Mouse (Mus musculus): ENCODE data around the gene 1700017D01Rik. TPM values are rescaled to one million over a fixed set of nuclear protein-coding genes. Genes with fewer than 3 reads are reported as not detected.

Gene 1700017D01Rik
- polyA plus RNA-seq, 1 experiment from 2014 or later, result not detected

- Histone ChIP-seq H3K36me3 (ENCODE audit: insufficient read depth, low read length) (no peaks in the 10 kb centered on the region), H3K4me2 (replicated peaks; ENCODE audit: low read depth, low read length) (no peak overlapping the region), H3K4me3 (ENCODE audit: low read depth, low read length) (no peak overlapping the region), H3K4me1 (ENCODE audit: insufficient read depth, low read depth, low read length) (no peaks in the 10 kb centered on the region), H3K27me3 (replicated peaks; ENCODE audit: insufficient read depth, low read length) (no peaks in the 10 kb centered on the region), H3K27ac (ENCODE audit: low read length) (no peak overlapping the region), H3K9me3 (ENCODE audit: low read length) (no peaks in the 10 kb centered on the region), H3K9ac (replicated peaks; ENCODE audit: low read depth) (no peak overlapping the region)
- TF ChIP-seq EP300 (IDR thresholded peaks at IDR 0.05) (no peak), CTCF (IDR thresholded peaks at IDR 0.05) (no peak)
- DNase-seq (ENCODE audit: low spot score) (no peak), ATAC-seq (no peak)
- WGBS, result 47% methylated on average over 2 of the region's 2 CpGs
Observed at GRCm38 (mm10) chr19:11050286-11050685, 80.4 kb downstream of the 1700017D01Rik start.

DNA sequence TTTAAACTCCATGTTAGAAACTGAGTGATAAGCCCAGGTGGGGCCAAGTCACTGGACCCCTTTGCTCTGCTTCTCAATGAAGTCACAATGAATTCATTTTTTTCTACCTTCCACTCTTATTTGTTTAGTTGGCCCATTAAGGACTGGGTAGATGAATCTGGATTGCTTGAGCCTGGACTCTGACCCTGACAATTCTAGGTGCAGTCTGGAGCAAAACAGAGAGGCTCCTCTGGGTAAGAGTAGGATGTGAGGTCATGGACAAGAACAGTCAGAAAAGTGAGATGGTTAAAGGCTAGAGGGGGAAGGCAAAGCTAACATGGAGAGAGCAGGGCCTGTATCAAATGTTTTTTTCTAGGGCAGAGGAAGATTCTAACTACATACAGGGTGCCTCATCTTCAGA lies 81.2 kb downstream of the 1700017D01Rik start:
- Histone ChIP-seq H3K27me3 (replicated peaks; ENCODE audit: insufficient read depth, low read length) (no peaks in the 10 kb centered on the region), H3K36me3 (ENCODE audit: insufficient read depth, low read length) (no peaks in the 10 kb centered on the region), H3K9ac (replicated peaks; ENCODE audit: low read depth) (no peak overlapping the region), H3K27ac (ENCODE audit: low read length) (no peak overlapping the region), H3K4me1 (ENCODE audit: insufficient read depth, low read depth, low read length) (no peaks in the 10 kb centered on the region), H3K4me2 (replicated peaks; ENCODE audit: low read depth, low read length) (no peak overlapping the region), H3K4me3 (ENCODE audit: low read depth, low read length) (no peak overlapping the region), H3K9me3 (ENCODE audit: low read length) (no peaks in the 10 kb centered on the region)
- TF ChIP-seq CTCF (IDR thresholded peaks at IDR 0.05) (no peak), EP300 (IDR thresholded peaks at IDR 0.05) (no peak)
- no peak for ATAC-seq
- peak; percentile 2 for DNase-seq (ENCODE audit: low spot score)

DNA sequence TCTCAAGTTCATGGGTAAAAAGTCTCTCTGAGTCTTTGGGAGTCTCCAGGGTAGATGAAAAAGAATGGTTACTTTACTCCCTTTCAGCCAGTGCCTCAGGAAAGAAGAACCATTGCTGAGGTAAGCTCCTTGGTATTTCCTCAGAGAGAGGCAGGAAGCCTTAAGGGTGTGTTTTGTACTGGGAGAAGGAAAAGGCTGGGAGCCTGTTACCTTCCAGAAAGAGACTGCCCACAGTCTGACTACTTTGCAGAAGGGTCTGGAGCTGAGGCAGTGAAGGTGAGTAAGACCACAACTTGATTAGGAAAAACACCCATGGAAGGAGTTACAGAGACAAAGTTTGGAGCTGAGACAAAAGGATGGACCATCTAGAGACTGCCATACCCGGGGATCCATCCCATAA lies 82.2 kb downstream of the 1700017D01Rik start:
- Histone ChIP-seq H3K9me3 (ENCODE audit: low read length) (no peaks in the 10 kb centered on the region), H3K4me1 (ENCODE audit: insufficient read depth, low read depth, low read length) (no peaks in the 10 kb centered on the region), H3K4me3 (ENCODE audit: low read depth, low read length) (no peak overlapping the region), H3K4me2 (replicated peaks; ENCODE audit: low read depth, low read length) (no peak overlapping the region), H3K9ac (replicated peaks; ENCODE audit: low read depth) (no peak overlapping the region), H3K27ac (ENCODE audit: low read length) (no peak overlapping the region), H3K36me3 (ENCODE audit: insufficient read depth, low read length) (no peaks in the 10 kb centered on the region), H3K27me3 (replicated peaks; ENCODE audit: insufficient read depth, low read length) (no peaks in the 10 kb centered on the region)
- DNase-seq (ENCODE audit: low spot score) (peak; percentile 4), ATAC-seq (no peak)
- TF ChIP-seq EP300 (IDR thresholded peaks at IDR 0.05), result no peak
- no peak for TF ChIP-seq CTCF (IDR thresholded peaks at IDR 0.05)
- 60% methylated on average over 1 of the region's 1 CpGs for WGBS

GRCm38 (mm10) chr19:11048009-11048408 lies 82.7 kb downstream of the 1700017D01Rik start:
- no peaks in the 10 kb centered on the region for H3K36me3 ChIP-seq (ENCODE audit: insufficient read depth, low read length)
- ATAC-seq, result no peak
- 72% methylated on average over 6 of the region's 6 CpGs for WGBS
- DNase-seq (ENCODE audit: low spot score), result no peak
- no peak overlapping the region for H3K4me3 ChIP-seq (ENCODE audit: low read depth, low read length)
- H3K9me3 ChIP-seq (ENCODE audit: low read length), result no peaks in the 10 kb centered on the region
- H3K27me3 ChIP-seq (replicated peaks; ENCODE audit: insufficient read depth, low read length), result no peaks in the 10 kb centered on the region
- no peak for TF ChIP-seq EP300 (IDR thresholded peaks at IDR 0.05)
- no peak for TF ChIP-seq CTCF (IDR thresholded peaks at IDR 0.05)
- H3K9ac ChIP-seq (replicated peaks; ENCODE audit: low read depth), result no peak overlapping the region
- no peak overlapping the region for H3K27ac ChIP-seq (ENCODE audit: low read length)
- no peak overlapping the region for H3K4me2 ChIP-seq (replicated peaks; ENCODE audit: low read depth, low read length)
- H3K4me1 ChIP-seq (ENCODE audit: insufficient read depth, low read depth, low read length), result no peaks in the 10 kb centered on the region

Other genes with a start within 250 kb of the 1700017D01Rik start
- 143 and 155 TPM in 2 replicates for gene Tmem109, start 248.9 kb downstream of the 1700017D01Rik start, polyA plus RNA-seq (2015; fragmentation: Nextera tagmentation; extraction: Ambion mirVana)
- gene Prpf19, start 235.6 kb downstream of the 1700017D01Rik start, polyA plus RNA-seq (2015; fragmentation: Nextera tagmentation; extraction: Ambion mirVana), result 18.8 and 22.4 TPM in 2 replicates
- not detected in 2 replicates for gene Zp1, start 210.2 kb downstream of the 1700017D01Rik start, polyA plus RNA-seq (2015; fragmentation: Nextera tagmentation; extraction: Ambion mirVana)
- gene Ptgdr2, start 193.7 kb downstream of the 1700017D01Rik start, polyA plus RNA-seq (2015; fragmentation: Nextera tagmentation; extraction: Ambion mirVana), result 0.36 and 0.45 TPM in 2 replicates
- gene Ccdc86, start 181.6 kb downstream of the 1700017D01Rik start, polyA plus RNA-seq (2015; fragmentation: Nextera tagmentation; extraction: Ambion mirVana), result 13.5 and 14.7 TPM in 2 replicates
- not detected in 2 replicates for gene Ms4a10, start 156.2 kb downstream of the 1700017D01Rik start, polyA plus RNA-seq (2015; fragmentation: Nextera tagmentation; extraction: Ambion mirVana)
- 0.15 and 0.37 TPM in 2 replicates for gene Ms4a15, start 137.6 kb downstream of the 1700017D01Rik start, polyA plus RNA-seq (2015; fragmentation: Nextera tagmentation; extraction: Ambion mirVana)
- not detected in 2 replicates for gene Ms4a18, start 112.8 kb downstream of the 1700017D01Rik start, polyA plus RNA-seq (2015; fragmentation: Nextera tagmentation; extraction: Ambion mirVana)
- 3.3 and 4.5 TPM in 2 replicates for gene Ms4a8a, start 49.8 kb downstream of the 1700017D01Rik start, polyA plus RNA-seq (2015; fragmentation: Nextera tagmentation; extraction: Ambion mirVana)
- not detected in 2 replicates for gene 1700025F22Rik, start 34.4 kb upstream of the 1700017D01Rik start, polyA plus RNA-seq (2015; fragmentation: Nextera tagmentation; extraction: Ambion mirVana)
- gene Ms4a13, start 65.9 kb upstream of the 1700017D01Rik start, polyA plus RNA-seq (2015; fragmentation: Nextera tagmentation; extraction: Ambion mirVana), result not detected in 2 replicates
- gene Ms4a12, start 101.6 kb upstream of the 1700017D01Rik start, polyA plus RNA-seq (2015; fragmentation: Nextera tagmentation; extraction: Ambion mirVana), result not detected in 2 replicates
- 0.91 and 1.6 TPM in 2 replicates for gene Ms4a1, start 135.4 kb upstream of the 1700017D01Rik start, polyA plus RNA-seq (2015; fragmentation: Nextera tagmentation; extraction: Ambion mirVana)
- gene Ms4a5, start 153.0 kb upstream of the 1700017D01Rik start, polyA plus RNA-seq (2015; fragmentation: Nextera tagmentation; extraction: Ambion mirVana), result not detected in 2 replicates
- 0.05 and 0.07 TPM in 2 replicates for gene Ms4a14, start 183.6 kb upstream of the 1700017D01Rik start, polyA plus RNA-seq (2015; fragmentation: Nextera tagmentation; extraction: Ambion mirVana)
- 11.2 and 12.6 TPM in 2 replicates for gene Ms4a7, start 205.3 kb upstream of the 1700017D01Rik start, polyA plus RNA-seq (2015; fragmentation: Nextera tagmentation; extraction: Ambion mirVana)
- gene Ms4a4a, start 244.6 kb upstream of the 1700017D01Rik start, polyA plus RNA-seq (2015; fragmentation: Nextera tagmentation; extraction: Ambion mirVana), result 5.6 and 6.6 TPM in 2 replicates